Mouse (Mus musculus) kidney, adult 2 months (tissue): ENCODE results near the gene Tubal3. TPM values are rescaled to one million over a fixed set of nuclear protein-coding genes. Genes with fewer than 3 reads are reported as not detected.

Source experiments
- DNase-seq: peaks from one replicate; pipeline ENCODE4 v3.0.0; 2021
- H3K27ac ChIP-seq: fragments of 200-500 bp; 2 replicates; pipeline ENCODE4 v1.5.1; 2012; ENCODE audit warnings: low read depth, low read length, control low read depth, inconsistent platforms; ENCODE audit not compliant: insufficient read depth
- H3K27me3 ChIP-seq: fragments of 200-500 bp; replicated peaks from 2 replicates; pipeline ENCODE4 v1.6.1; 2012; ENCODE audit warnings: mild to moderate bottlenecking, moderate library complexity, low read length, inconsistent platforms; ENCODE audit not compliant: control insufficient read depth, insufficient read depth
- H3K36me3 ChIP-seq: fragments of 200-500 bp; 2 replicates; pipeline ENCODE4 v1.6.1; 2012; ENCODE audit warnings: mild to moderate bottlenecking, moderate library complexity, low read length, inconsistent platforms; ENCODE audit not compliant: control insufficient read depth, insufficient read depth
- H3K4me1 ChIP-seq: fragments of 200-500 bp; 2 replicates; pipeline ENCODE4 v1.6.1; 2011; ENCODE audit warnings: low read length; ENCODE audit not compliant: control insufficient read depth, insufficient read depth
- H3K4me3 ChIP-seq: fragments of 200-500 bp; 2 replicates; pipeline ENCODE4 v1.5.1; 2011; ENCODE audit warnings: mild to moderate bottlenecking, low read depth, low read length, control low read depth; ENCODE audit not compliant: insufficient read depth
- CTCF ChIP-seq: fragments of 200-500 bp; conservative IDR thresholded peaks from 2 replicates; pipeline ENCODE4 v1.5.1; 2011; ENCODE audit warnings: low read depth, mild to moderate bottlenecking, control low read depth, low read length, moderate library complexity, mixed read lengths; ENCODE audit not compliant: insufficient read depth, insufficient read length
- POLR2A ChIP-seq: fragments of 200-500 bp; IDR thresholded peaks from one replicate; pipeline ENCODE4 v1.6.1; 2011; ENCODE audit warnings: low read depth, low read length, control low read depth
- WGBS: fragments of 180-500 bp; shearing (Covaris S2); methylation state at CpG from one replicate; pipeline ENCODE4 v1.1.7; 2018; 5-methylcytosine and 5-hydroxymethylcytosine counted together
- polyA plus RNA-seq: library from polyadenylated mRNA; depleted of rRNA; stranded (reverse); fragments of >200 nt; gene quantifications from 2 replicates; pipeline ENCODE4 v1.2.3, GENCODE M21; 2012; rRNA removed

Tubal3 gene
- not detected in 2 replicates for polyA plus RNA-seq

DNA sequence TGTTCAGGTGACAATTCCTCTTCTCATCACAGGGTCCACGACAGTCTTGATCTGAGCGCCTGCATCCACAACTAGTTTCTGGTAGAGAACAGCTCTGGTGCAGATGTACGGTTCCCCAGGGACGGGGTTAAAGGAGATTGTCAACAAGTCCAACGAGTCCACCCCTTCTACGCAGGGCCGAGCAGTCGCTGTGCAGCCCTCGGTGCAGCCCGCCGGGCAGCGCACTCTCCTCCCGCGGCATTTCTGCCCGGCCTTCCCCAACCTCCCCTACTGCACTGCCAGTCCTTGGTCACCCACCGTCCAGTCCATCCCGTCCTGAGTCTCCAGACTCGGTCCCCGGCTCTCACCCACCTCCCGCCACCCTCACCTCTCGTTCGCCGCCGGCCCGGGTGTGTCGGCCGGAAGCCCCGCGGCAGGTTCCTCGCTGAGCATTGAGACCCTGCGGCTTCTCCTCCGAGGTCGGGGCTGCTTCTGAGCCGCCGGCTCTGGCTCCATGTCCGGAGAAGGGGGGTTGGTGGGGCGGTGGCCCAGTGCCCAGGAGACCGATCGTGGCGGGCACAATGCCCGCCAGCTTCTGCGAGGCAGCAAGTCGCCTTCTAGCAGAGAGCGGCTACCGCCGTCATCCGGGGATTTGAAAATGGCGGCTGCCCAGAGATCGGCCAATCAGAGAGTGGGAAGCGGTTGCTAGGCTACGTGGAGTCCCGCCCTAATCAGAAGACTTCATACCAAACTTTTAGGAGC is at the start of gene Tubal3, which contains the start of gene Net1:
Tubal3 (plus strand) TSS at position 704 of the 741 bp plus-strand sequence.
Net1 (minus strand) TSS at position 650 of the 741 bp plus-strand sequence.
- DNase-seq = peak; percentile 92
- Histone ChIP-seq H3K27ac (no peak within 1 kb of the TSS), H3K27me3 (no peaks in the 10 kb centered on the region), H3K4me3 (peak within 1 kb of the TSS; percentile 77), H3K36me3 (no peaks in the 10 kb centered on the region), H3K4me1 (no peaks in the 10 kb centered on the region)
- no peak for TF ChIP-seq POLR2A
- no peak for TF ChIP-seq CTCF
- whole genome bisulfite sequencing = under 1% methylated on average over 52 of the region's 52 CpGs

DNA sequence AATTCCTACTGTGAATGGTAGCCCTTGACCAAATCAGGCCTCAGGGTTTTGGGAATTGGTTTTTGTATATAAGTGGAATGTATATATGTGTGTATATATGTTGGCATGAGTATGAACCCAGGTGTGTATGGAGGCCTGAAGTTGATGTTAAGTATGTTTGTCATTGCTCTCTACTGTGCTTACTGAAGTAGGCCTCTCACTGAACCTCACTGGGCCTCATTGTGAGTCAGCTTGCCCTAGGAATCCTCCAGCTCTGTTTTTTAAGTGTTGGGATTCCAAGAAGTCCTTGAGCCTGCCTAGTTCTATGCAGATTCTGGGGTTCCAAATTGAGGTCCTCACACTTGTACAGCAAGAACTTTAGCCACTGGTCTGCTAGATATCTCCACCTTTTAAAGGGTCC is 48.2 kb upstream of the Tubal3 start:
- no peak for DNase-seq
- Histone ChIP-seq H3K27me3 (no peaks in the 10 kb centered on the region), H3K4me3 (no peak overlapping the region), H3K36me3 (no peaks in the 10 kb centered on the region), H3K4me1 (no peaks in the 10 kb centered on the region), H3K27ac (no peak overlapping the region)
- TF ChIP-seq CTCF = no peak
- no peak for TF ChIP-seq POLR2A

DNA sequence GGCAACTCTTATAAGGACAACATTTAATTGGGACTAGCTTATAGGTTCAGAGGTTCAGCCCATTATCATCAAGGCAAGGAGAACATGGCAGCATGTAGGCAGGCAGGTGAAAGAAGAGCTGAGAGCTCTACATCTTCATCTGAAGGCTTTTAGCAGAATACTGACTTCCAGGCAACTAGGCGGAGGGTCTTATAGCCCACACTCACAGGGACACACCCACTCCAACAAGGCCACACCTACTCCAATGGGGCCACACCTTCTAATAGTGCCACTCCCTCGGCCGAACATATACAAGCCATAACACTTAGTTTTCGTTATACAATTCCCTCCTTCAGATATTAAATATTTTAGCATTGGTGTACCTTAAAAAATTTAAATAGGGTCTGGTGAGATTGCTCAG is 45.2 kb upstream of the Tubal3 start:
- no peaks in the 10 kb centered on the region for H3K4me1 ChIP-seq
- no peaks in the 10 kb centered on the region for H3K27me3 ChIP-seq
- H3K27ac ChIP-seq = no peak overlapping the region
- no peak for DNase-seq
- no peak overlapping the region for H3K4me3 ChIP-seq
- no peaks in the 10 kb centered on the region for H3K36me3 ChIP-seq
- 96% methylated on average over 4 of the region's 4 CpGs for WGBS
- no peak for TF ChIP-seq CTCF
- TF ChIP-seq POLR2A = no peak

DNA sequence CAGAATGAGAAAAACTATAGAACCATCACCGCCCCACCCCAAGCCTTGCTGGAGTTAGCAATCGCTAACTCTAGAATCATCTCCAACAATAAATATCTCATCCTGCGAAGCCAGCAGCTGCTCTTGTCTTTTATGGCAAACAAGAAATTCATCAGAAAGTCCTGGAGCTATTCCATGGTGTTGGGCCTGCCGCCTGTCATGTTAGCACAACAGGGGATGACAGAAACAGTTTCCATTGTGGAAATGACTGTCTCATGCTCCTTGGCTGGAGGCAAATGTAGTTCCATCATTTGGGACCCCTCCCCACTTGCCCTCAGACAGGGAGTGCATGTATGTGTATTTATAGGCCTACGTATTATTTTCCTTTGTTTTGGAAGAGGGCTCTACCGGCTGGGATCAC is 41.6 kb upstream of the Tubal3 start:
- H3K36me3 ChIP-seq = no peaks in the 10 kb centered on the region
- no peak overlapping the region for H3K27ac ChIP-seq
- TF ChIP-seq CTCF (no peak), POLR2A (no peak)
- DNase-seq = no peak
- no peak overlapping the region for H3K4me3 ChIP-seq
- H3K4me1 ChIP-seq = no peaks in the 10 kb centered on the region
- 81% methylated on average over 6 of the region's 6 CpGs for WGBS
- no peaks in the 10 kb centered on the region for H3K27me3 ChIP-seq

DNA sequence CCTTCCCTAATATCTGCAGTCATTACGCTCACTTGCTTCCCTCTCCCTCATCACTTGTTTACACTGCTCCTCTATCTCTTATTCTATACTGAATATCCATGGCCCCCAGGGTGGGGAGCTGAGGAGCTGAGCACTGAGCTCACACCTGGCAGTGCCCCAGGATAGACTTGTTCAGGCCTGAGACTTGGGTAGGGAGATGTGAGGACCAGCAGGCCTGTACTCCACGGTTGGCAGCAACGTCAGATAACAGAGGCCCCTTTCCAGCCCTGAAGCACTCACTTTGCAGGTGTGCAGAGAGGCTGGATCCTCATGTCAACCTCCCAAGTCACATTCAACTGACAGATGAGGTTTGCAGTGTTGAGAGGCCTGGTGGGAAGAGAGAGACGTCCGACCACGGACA is 40.9 kb upstream of the Tubal3 start:
- Histone ChIP-seq H3K4me1 (no peaks in the 10 kb centered on the region), H3K36me3 (no peaks in the 10 kb centered on the region; the same call in 1 of the 2 replicates), H3K27me3 (no peaks in the 10 kb centered on the region), H3K27ac (no peak overlapping the region), H3K4me3 (no peak overlapping the region)
- WGBS = 71% methylated on average over 6 of the region's 6 CpGs
- TF ChIP-seq CTCF = no peak
- TF ChIP-seq POLR2A = no peak
- DNase-seq = no peak

DNA sequence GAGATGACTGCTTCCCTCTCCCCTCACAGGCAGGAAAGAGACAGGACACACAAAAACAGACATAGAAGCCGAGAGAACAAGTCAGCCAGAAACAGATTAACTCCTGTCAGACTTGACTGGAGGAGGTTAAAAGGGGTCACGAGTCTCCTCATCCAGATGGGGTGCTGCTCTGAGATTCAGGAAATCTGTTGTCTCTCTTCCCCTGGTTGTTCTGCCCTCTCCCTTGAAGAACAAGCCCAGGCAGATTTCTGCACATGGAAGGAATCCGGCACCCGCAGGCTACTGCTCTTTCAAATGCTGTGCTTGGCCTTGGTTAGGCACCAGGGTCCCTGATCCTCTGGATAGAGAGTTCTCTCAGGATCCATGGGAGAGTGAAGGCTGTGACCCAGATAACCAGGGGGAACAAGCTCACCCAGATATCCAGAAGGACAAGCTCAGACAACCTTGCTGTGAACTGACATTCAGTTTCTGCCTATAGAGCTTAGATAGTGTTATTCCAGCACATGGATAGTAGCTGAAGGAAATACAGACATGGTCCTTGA is 40.3 kb upstream of the Tubal3 start:
- 55% methylated on average over 4 of the region's 4 CpGs for WGBS
- H3K27me3 ChIP-seq = no peaks in the 10 kb centered on the region
- no peaks in the 10 kb centered on the region; the same call in 1 of the 2 replicates for H3K36me3 ChIP-seq
- no peak for TF ChIP-seq CTCF
- TF ChIP-seq POLR2A = no peak
- H3K4me1 ChIP-seq = no peaks in the 10 kb centered on the region
- no peak overlapping the region for H3K4me3 ChIP-seq
- DNase-seq = no peak
- no peak overlapping the region for H3K27ac ChIP-seq

DNA sequence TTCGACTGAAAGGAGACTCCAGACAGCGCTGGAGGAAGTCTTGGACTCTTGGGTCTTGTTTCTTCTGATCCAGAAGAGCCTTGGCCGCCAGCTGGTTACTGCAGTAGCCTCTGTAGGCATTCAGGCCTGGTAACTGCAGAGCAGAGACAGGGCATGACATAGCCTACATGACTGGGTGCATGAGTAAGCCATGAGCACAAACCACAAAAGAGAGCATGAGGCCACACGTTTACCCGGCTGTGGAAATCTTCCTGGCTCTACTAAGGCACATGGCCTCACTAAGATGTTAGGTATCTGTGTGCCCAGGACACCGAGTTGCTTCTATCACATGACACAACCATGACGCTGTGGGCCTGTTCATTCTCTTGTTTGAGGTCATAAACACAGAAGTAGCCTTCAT is 31.4 kb upstream of the Tubal3 start:
- TF ChIP-seq CTCF (no peak), POLR2A (no peak)
- Histone ChIP-seq H3K27me3 (no peaks in the 10 kb centered on the region), H3K36me3 (peaks cover 21% of the 10 kb centered on the region), H3K4me3 (no peak overlapping the region), H3K27ac (no peak overlapping the region), H3K4me1 (peaks cover 6% of the 10 kb centered on the region; the same call in 1 of the 2 replicates)
- no peak for DNase-seq
- 88% methylated on average over 7 of the region's 7 CpGs for WGBS
